Mouse (Mus musculus) forebrain, embryonic 12.5 days (tissue): ENCODE measurements at regions not wholly inside any gene's neighbourhood (a gene's known extent, or its start where the extent isn't known, plus 50 kb on each side); places are given as distances from the start of the nearest gene placed in this dataset.
A peak's percentile ranks its signal among the peaks of the same experiment; 100 is the strongest.

Experiments
- ATAC-seq: fragments of 200-750 bp; cut with Nextera tagmentation; 2 replicates; pipeline ENCODE4 v1.8.0; 2017; ENCODE audit warnings: moderate TSS enrichment; ENCODE audit not compliant: low FRiP score
- H3K27ac ChIP-seq: fragments of 300-500 bp; sonication (generic); 2 replicates; pipeline ENCODE4 v1.5.1; 2016; ENCODE audit warnings: mild to moderate bottlenecking
- H3K27me3 ChIP-seq: fragments of 300-500 bp; sonication (generic); 2 replicates; pipeline ENCODE4 v1.6.1; 2016; ENCODE audit warnings: mild to moderate bottlenecking
- H3K36me3 ChIP-seq: fragments of 300-500 bp; sonication (generic); replicated peaks from 2 replicates; pipeline ENCODE4 v1.6.1; 2016; ENCODE audit warnings: mild to moderate bottlenecking
- H3K4me1 ChIP-seq: fragments of 300-500 bp; sonication (generic); 2 replicates; pipeline ENCODE4 v1.6.1; 2016
- H3K4me2 ChIP-seq: fragments of 300-500 bp; sonication (generic); 2 replicates; pipeline ENCODE4 v1.6.1; 2016; ENCODE audit warnings: mild to moderate bottlenecking, moderate library complexity
- H3K4me3 ChIP-seq: fragments of 300-500 bp; sonication (generic); replicated peaks from 2 replicates; pipeline ENCODE4 v1.5.1; 2016; ENCODE audit warnings: mild to moderate bottlenecking
- H3K9ac ChIP-seq: fragments of 300-500 bp; sonication (generic); 2 replicates; pipeline ENCODE4 v1.6.1; 2016; ENCODE audit warnings: mild to moderate bottlenecking
- H3K9me3 ChIP-seq: fragments of 300-500 bp; sonication (generic); 2 replicates; pipeline ENCODE4 v1.6.1; 2016
- WGBS: fragments of 180-500 bp; shearing (Covaris S2); methylation state at CpG from one replicate; pipeline ENCODE4 v1.1.7; 2016; 5-methylcytosine and 5-hydroxymethylcytosine counted together

- Histone ChIP-seq H3K27ac (no peak overlapping the region), H3K4me2 (no peak overlapping the region), H3K9ac (no peak overlapping the region), H3K27me3 (no peaks in the 10 kb centered on the region), H3K9me3 (no peaks in the 10 kb centered on the region), H3K4me3 (no peak overlapping the region), H3K4me1 (peaks cover 7% of the 10 kb centered on the region; the same call in 1 of the 2 replicates), H3K36me3 (no peaks in the 10 kb centered on the region)
- ATAC-seq: peak; percentile 70; the same call in 1 of the 2 replicates
- 0% methylated on average over 3 of the region's 3 CpGs for WGBS
These were observed 374.2 kb upstream of the Fam49b start for GRCm38 (mm10) chr15:64434502-64434901.

GRCm38 (mm10) chr15:64434908-64435307, 374.6 kb upstream of the Fam49b start:
- Histone ChIP-seq H3K9ac (no peak overlapping the region), H3K36me3 (no peaks in the 10 kb centered on the region), H3K4me1 (peaks cover 7% of the 10 kb centered on the region; the same call in 1 of the 2 replicates), H3K4me3 (no peak overlapping the region), H3K4me2 (no peak overlapping the region), H3K27ac (no peak overlapping the region), H3K27me3 (no peaks in the 10 kb centered on the region), H3K9me3 (no peaks in the 10 kb centered on the region)
- peak; percentile 23; the same call in 1 of the 2 replicates for ATAC-seq
- WGBS: 90% methylated on average over 2 of the region's 2 CpGs

- no peak overlapping the region for H3K4me2 ChIP-seq
- no peaks in the 10 kb centered on the region for H3K27me3 ChIP-seq
- H3K9ac ChIP-seq: no peak overlapping the region
- H3K36me3 ChIP-seq: no peaks in the 10 kb centered on the region
- H3K4me3 ChIP-seq: no peak overlapping the region
- no peak overlapping the region for H3K27ac ChIP-seq
- no peaks in the 10 kb centered on the region for H3K9me3 ChIP-seq
- H3K4me1 ChIP-seq: peaks cover 3% of the 10 kb centered on the region; the same call in 1 of the 2 replicates
- 46% methylated on average over 4 of the region's 4 CpGs for WGBS
- peak; percentile 74; the same call in 1 of the 2 replicates for ATAC-seq
These were observed 372.4 kb upstream of the Gm21798 start for GRCm38 (mm10) chr15:64445076-64445475.

- Histone ChIP-seq H3K4me3 (no peak overlapping the region), H3K27me3 (no peaks in the 10 kb centered on the region), H3K9ac (no peak overlapping the region), H3K9me3 (no peaks in the 10 kb centered on the region), H3K4me1 (peaks cover 3% of the 10 kb centered on the region; the same call in 1 of the 2 replicates), H3K27ac (no peak overlapping the region), H3K36me3 (no peaks in the 10 kb centered on the region), H3K4me2 (no peak overlapping the region)
- WGBS: 68% methylated on average over 9 of the region's 9 CpGs
- ATAC-seq: peak; percentile 68; the same call in 1 of the 2 replicates
These were observed 371.0 kb upstream of the Gm21798 start for GRCm38 (mm10) chr15:64446411-64447072.

GRCm38 (mm10) chr15:64447239-64447952, 370.1 kb upstream of the Gm21798 start:
- no peak overlapping the region for H3K4me2 ChIP-seq
- no peak for ATAC-seq
- no peak overlapping the region for H3K9ac ChIP-seq
- peaks cover 3% of the 10 kb centered on the region; the same call in 1 of the 2 replicates for H3K4me1 ChIP-seq
- H3K27me3 ChIP-seq: no peaks in the 10 kb centered on the region
- WGBS: 78% methylated on average over 5 of the region's 5 CpGs
- H3K9me3 ChIP-seq: no peaks in the 10 kb centered on the region
- no peaks in the 10 kb centered on the region for H3K36me3 ChIP-seq
- no peak overlapping the region for H3K4me3 ChIP-seq
- no peak overlapping the region for H3K27ac ChIP-seq

GRCm38 (mm10) chr15:64448581-64449140, 368.8 kb upstream of the Gm21798 start:
- WGBS: 91% methylated on average over 7 of the region's 7 CpGs
- Histone ChIP-seq H3K4me1 (peaks cover 3% of the 10 kb centered on the region; the same call in 1 of the 2 replicates), H3K9me3 (no peaks in the 10 kb centered on the region), H3K9ac (no peak overlapping the region), H3K4me2 (no peak overlapping the region), H3K27ac (no peak overlapping the region), H3K4me3 (no peak overlapping the region), H3K36me3 (no peaks in the 10 kb centered on the region), H3K27me3 (no peaks in the 10 kb centered on the region)
- no peak for ATAC-seq

GRCm38 (mm10) chr15:64470743-64471142, 346.8 kb upstream of the Gm21798 start:
- Histone ChIP-seq H3K4me3 (no peak overlapping the region), H3K4me1 (no peaks in the 10 kb centered on the region), H3K27me3 (no peaks in the 10 kb centered on the region), H3K9ac (no peak overlapping the region), H3K9me3 (no peaks in the 10 kb centered on the region), H3K36me3 (no peaks in the 10 kb centered on the region), H3K4me2 (no peak overlapping the region), H3K27ac (no peak overlapping the region)
- 83% methylated on average over 1 of the region's 1 CpGs for WGBS
- no peak for ATAC-seq

- Histone ChIP-seq H3K9me3 (no peaks in the 10 kb centered on the region), H3K9ac (no peak overlapping the region), H3K4me2 (no peak overlapping the region), H3K4me3 (no peak overlapping the region), H3K27me3 (no peaks in the 10 kb centered on the region), H3K27ac (no peak overlapping the region), H3K4me1 (no peaks in the 10 kb centered on the region), H3K36me3 (no peaks in the 10 kb centered on the region)
- ATAC-seq: no peak
- WGBS: 86% methylated on average over 2 of the region's 2 CpGs
These were observed 345.9 kb upstream of the Gm21798 start for GRCm38 (mm10) chr15:64471597-64471996.

GRCm38 (mm10) chr15:64474236-64474635, 343.3 kb upstream of the Gm21798 start:
- Histone ChIP-seq H3K36me3 (no peaks in the 10 kb centered on the region), H3K4me3 (no peak overlapping the region), H3K4me1 (no peaks in the 10 kb centered on the region), H3K27me3 (no peaks in the 10 kb centered on the region), H3K4me2 (no peak overlapping the region), H3K27ac (no peak overlapping the region), H3K9ac (no peak overlapping the region), H3K9me3 (no peaks in the 10 kb centered on the region)
- no peak for ATAC-seq
- WGBS: 86% methylated on average over 1 of the region's 1 CpGs

GRCm38 (mm10) chr15:64477131-64477530, 340.4 kb upstream of the Gm21798 start:
- Histone ChIP-seq H3K27me3 (no peaks in the 10 kb centered on the region), H3K36me3 (no peaks in the 10 kb centered on the region), H3K4me1 (peaks cover 9% of the 10 kb centered on the region), H3K9me3 (no peaks in the 10 kb centered on the region), H3K4me3 (no peak overlapping the region), H3K4me2 (no peak overlapping the region), H3K27ac (no peak overlapping the region), H3K9ac (no peak overlapping the region)
- ATAC-seq: no peak
- WGBS: 89% methylated on average over 5 of the region's 5 CpGs

GRCm38 (mm10) chr15:64480625-64481024, 336.9 kb upstream of the Gm21798 start:
- Histone ChIP-seq H3K4me3 (no peak overlapping the region), H3K27me3 (no peaks in the 10 kb centered on the region), H3K9me3 (no peaks in the 10 kb centered on the region), H3K36me3 (no peaks in the 10 kb centered on the region), H3K4me1 (peaks cover 9% of the 10 kb centered on the region), H3K4me2 (no peak overlapping the region), H3K9ac (no peak overlapping the region), H3K27ac (no peak overlapping the region)
- 40% methylated on average over 6 of the region's 6 CpGs for WGBS
- no peak for ATAC-seq

GRCm38 (mm10) chr15:64481226-64481625, 336.3 kb upstream of the Gm21798 start:
- Histone ChIP-seq H3K4me2 (no peak overlapping the region), H3K4me1 (peaks cover 9% of the 10 kb centered on the region), H3K36me3 (no peaks in the 10 kb centered on the region), H3K27me3 (no peaks in the 10 kb centered on the region), H3K9ac (no peak overlapping the region), H3K27ac (no peak overlapping the region), H3K9me3 (no peaks in the 10 kb centered on the region), H3K4me3 (no peak overlapping the region)
- no peak for ATAC-seq
